26 mouse cellular contexts compared by ENCODE assay signal in genomic region chr10:36248451-36248850, GRCm38 (mm10).
A peak's percentile ranks its signal among the peaks of the same experiment; 100 is the strongest.
DNase-seq lines count a peak whose midpoint lies in the region; TF ChIP-seq lines count a peak whose summit lies in the region.
"Had no signal": no experiment of that assay in that cellular context is flagged by ENCODE, and none has a peak within 500 bp of the region (broad histone marks: within the 10 kb centered on the region; RNA-seq: fewer than 3 reads in every experiment).

No protein-coding gene starts in this region.

- no peak overlapping the region for H3K4me3 ChIP-seq in cerebellum, adult 2 months (replicated peaks; ENCODE audit: insufficient read depth, low read depth, low read length)
- H3K4me3 ChIP-seq: embryonic facial prominence, embryonic 12.5 days; erythroblast, embryonic 14.5 days; forebrain, embryonic 13.5 days; gastrocnemius, adult 2 months; heart, embryonic 12.5 days; heart, embryonic 15.5 days; hindbrain, embryonic 10.5 days; hindbrain, embryonic 13.5 days; intestine, embryonic 15.5 days had no signal

- no peak for TF ChIP-seq POLR2A in cerebellum, adult 2 months (IDR thresholded peaks at IDR 0.05; ENCODE audit: borderline replicate concordance, insufficient read depth, low read length)

- no peaks in the 10 kb centered on the region for H3K4me1 ChIP-seq in cerebellum, adult 2 months (ENCODE audit: control insufficient read depth, insufficient read depth, low read length)
- H3K4me1 ChIP-seq: embryonic facial prominence, embryonic 12.5 days; forebrain, embryonic 13.5 days; heart, embryonic 12.5 days; heart, embryonic 15.5 days; hindbrain, embryonic 10.5 days; hindbrain, embryonic 13.5 days; intestine, embryonic 15.5 days had no signal

- DNase-seq in embryo, embryonic 10 days (ENCODE audit: low spot score) = peak; percentile 17
- no peak for DNase-seq in embryo, embryonic 9.5 days (ENCODE audit: extremely low spot score)
- peak; percentile 1 for DNase-seq in 3T3-L1 (ENCODE audit: low read depth, low spot score)
- peak; percentile 7 for DNase-seq in embryo, embryonic 11 days
- no peak for DNase-seq in cerebellum, adult 2 months
- no peak for DNase-seq in thymus, postnatal 4 days
- DNase-seq: adrenal gland, adult 2 months; adrenal gland, postnatal 14 days; cerebellum, adult 11-12 months; cerebellum, adult 9-10 months; cerebellum, postnatal 14 days; gastrocnemius, adult 2 months; gastrocnemius, postnatal 14 days; heart, adult 11 months; heart, postnatal 10 days; heart, postnatal 36 days; kidney, adult 11 months; kidney, adult 8-10 months had no signal

- no peak overlapping the region for H3K27ac ChIP-seq in cerebellum, adult 2 months (ENCODE audit: insufficient read depth, low read length)
- H3K27ac ChIP-seq: embryonic facial prominence, embryonic 12.5 days; forebrain, embryonic 13.5 days; gastrocnemius, adult 2 months; heart, embryonic 15.5 days; hindbrain, embryonic 10.5 days; hindbrain, embryonic 13.5 days; intestine, embryonic 15.5 days had no signal

- TF ChIP-seq CTCF in cerebellum, adult 2 months (IDR thresholded peaks at IDR 0.05; ENCODE audit: borderline replicate concordance, insufficient read depth, low read depth, low read length) = no peak

- no peaks in the 10 kb centered on the region for H3K27me3 ChIP-seq in cerebellum, adult 2 months (ENCODE audit: control insufficient read depth, insufficient read depth, low read length)
- H3K27me3 ChIP-seq: embryonic facial prominence, embryonic 12.5 days; forebrain, embryonic 13.5 days; heart, embryonic 12.5 days; heart, embryonic 15.5 days; hindbrain, embryonic 13.5 days; intestine, embryonic 15.5 days had no signal

Comparison
In these comparisons a context has a peak if more than half of its experiments do, and no peak if none do; other contexts are left out.
1. DNase-seq: peak in embryo, embryonic 10 days (single experiment), 3T3-L1 (single experiment) and embryo, embryonic 11 days (single experiment); none in embryo, embryonic 9.5 days (single experiment), cerebellum, adult 2 months (0 of 2) and thymus, postnatal 4 days (single experiment).